Mouse (Mus musculus) lung, postnatal 36 days (tissue): Measurements from ENCODE around the gene Hinfp.
A peak's percentile ranks its signal among the peaks of the same experiment; 100 is the strongest.
"Not testable (repeated sequence)": the region's sequence is repeated elsewhere in the genome, so short reads cannot be mapped to it uniquely, and the experiment has no call there.

Experiments used
- DNase-seq: peaks from one replicate; pipeline ENCODE4 v3.0.0; 2022; ENCODE audit warnings: mixed read lengths

Gene Hinfp

GRCm38 (mm10) chr9:44305466-44306079 lies at the start of gene Hinfp:
TSS of gene Hinfp (minus strand) at chr9:44305671.
- peak; percentile 99 for DNase-seq

GRCm38 (mm10) chr9:44353142-44353541 lies 47.7 kb upstream of the Hinfp start:
- no peak for DNase-seq

- DNase-seq: no peak
Measured at GRCm38 (mm10) chr9:44352337-44352736, 46.9 kb upstream of the Hinfp start.

- DNase-seq: no peak
Measured at GRCm38 (mm10) chr9:44351396-44351795, 45.9 kb upstream of the Hinfp start.

GRCm38 (mm10) chr9:44348546-44348945 lies 43.1 kb upstream of the Hinfp start:
- DNase-seq: no peak

- no peak for DNase-seq
Measured at GRCm38 (mm10) chr9:44347621-44348020, 42.1 kb upstream of the Hinfp start.

GRCm38 (mm10) chr9:44347166-44347565 lies 41.7 kb upstream of the Hinfp start:
- DNase-seq: no peak

- DNase-seq: no peak
Measured at GRCm38 (mm10) chr9:44345570-44346433, 40.3 kb upstream of the Hinfp start.

GRCm38 (mm10) chr9:44343781-44344421 lies 38.4 kb upstream of the Hinfp start, which contains the start of gene Hmbs:
TSS of gene Hmbs (minus strand) at chr9:44344228.
- DNase-seq: peak; percentile 97

- no peak for DNase-seq
Measured at GRCm38 (mm10) chr9:44343290-44343689, 37.8 kb upstream of the Hinfp start.

- no peak for DNase-seq
Measured at GRCm38 (mm10) chr9:44342605-44343004, 37.1 kb upstream of the Hinfp start.

GRCm38 (mm10) chr9:44342173-44342572 lies 36.7 kb upstream of the Hinfp start:
- no peak for DNase-seq

GRCm38 (mm10) chr9:44341487-44341886 lies 36.0 kb upstream of the Hinfp start:
- no peak for DNase-seq

GRCm38 (mm10) chr9:44338574-44338973 lies 33.1 kb upstream of the Hinfp start:
- DNase-seq: no peak

GRCm38 (mm10) chr9:44337436-44338169 lies 32.1 kb upstream of the Hinfp start:
- DNase-seq: no peak

- DNase-seq: no peak
Measured at GRCm38 (mm10) chr9:44336964-44337363, 31.5 kb upstream of the Hinfp start.

GRCm38 (mm10) chr9:44336513-44336912 lies 31.0 kb upstream of the Hinfp start:
- not testable (repeated sequence) for DNase-seq

- DNase-seq: no peak
Measured at GRCm38 (mm10) chr9:44336093-44336406, 30.6 kb upstream of the Hinfp start.

- peak; percentile 27 for DNase-seq
Measured at GRCm38 (mm10) chr9:44335331-44336092, 30.0 kb upstream of the Hinfp start.

GRCm38 (mm10) chr9:44334396-44335330 lies 29.2 kb upstream of the Hinfp start, which contains the start of gene H2afx:
TSS of gene H2afx (plus strand) at chr9:44334694.
- peak; percentile 100 for DNase-seq
